ENCODE assay signal across 24 mouse cellular contexts in genomic region chr8:26706768-26707156, GRCm38 (mm10).
"Had no signal": no experiment of that assay in that cellular context is flagged by ENCODE, and none has a peak within 500 bp of the region (broad histone marks: within the 10 kb centered on the region; RNA-seq: fewer than 3 reads in every experiment).

No protein-coding gene starts in this region.

- H3K9ac ChIP-seq: kidney, embryonic 15.5 days; limb, embryonic 12.5 days; limb, embryonic 15.5 days; liver, embryonic 15.5 days; lung, embryonic 15.5 days; midbrain, embryonic 15.5 days; neural tube, embryonic 12.5 days; neural tube, embryonic 15.5 days; stomach, embryonic 15.5 days had no signal

- H3K27ac ChIP-seq: kidney, embryonic 15.5 days; limb, embryonic 12.5 days; limb, embryonic 15.5 days; liver, embryonic 15.5 days; lung, embryonic 15.5 days; midbrain, embryonic 10.5 days; midbrain, embryonic 15.5 days; neural tube, embryonic 12.5 days; neural tube, embryonic 15.5 days; stomach, embryonic 15.5 days had no signal

- H3K9me3 ChIP-seq: kidney, embryonic 15.5 days; limb, embryonic 12.5 days; limb, embryonic 15.5 days; liver, embryonic 15.5 days; lung, embryonic 15.5 days; midbrain, embryonic 10.5 days; midbrain, embryonic 15.5 days; neural tube, embryonic 12.5 days; neural tube, embryonic 15.5 days; stomach, embryonic 15.5 days had no signal

- H3K4me2 ChIP-seq: kidney, embryonic 15.5 days; limb, embryonic 12.5 days; limb, embryonic 15.5 days; liver, embryonic 11.5 days; liver, embryonic 15.5 days; lung, embryonic 15.5 days; midbrain, embryonic 15.5 days; neural tube, embryonic 12.5 days; neural tube, embryonic 15.5 days; stomach, embryonic 15.5 days had no signal

- H3K27me3 ChIP-seq: liver, embryonic 15.5 days; megakaryocyte, embryonic 14.5 days; midbrain, embryonic 15.5 days; stomach, embryonic 15.5 days had no signal

- H3K36me3 ChIP-seq: kidney, embryonic 15.5 days; limb, embryonic 12.5 days; limb, embryonic 15.5 days; liver, embryonic 15.5 days; lung, embryonic 15.5 days; midbrain, embryonic 10.5 days; midbrain, embryonic 15.5 days; neural tube, embryonic 12.5 days; neural tube, embryonic 15.5 days; stomach, embryonic 15.5 days had no signal

- H3K4me1 ChIP-seq: limb, embryonic 15.5 days; liver, embryonic 15.5 days; lung, embryonic 15.5 days; megakaryocyte, embryonic 14.5 days; midbrain, embryonic 15.5 days; neural tube, embryonic 15.5 days; stomach, embryonic 15.5 days had no signal

- DNase-seq: kidney, adult 8-10 months; kidney, postnatal 10 days; kidney, postnatal 36 days; left cerebral cortex, postnatal 4 days; lung, adult 18-20 months; lung, postnatal 10 days; lung, postnatal 36 days; right cerebral cortex, adult 18-20 months; right cerebral cortex, postnatal 14 days; right cerebral cortex, postnatal 4 days; spleen, adult 18-20 months; thymus, postnatal 25 days had no signal

- H3K4me3 ChIP-seq: kidney, embryonic 15.5 days; limb, embryonic 12.5 days; limb, embryonic 15.5 days; liver, embryonic 15.5 days; lung, embryonic 15.5 days; megakaryocyte, embryonic 14.5 days; midbrain, embryonic 10.5 days; midbrain, embryonic 15.5 days; neural tube, embryonic 12.5 days; neural tube, embryonic 15.5 days; stomach, embryonic 15.5 days had no signal
